Mouse (Mus musculus) embryo, embryonic 10 days (tissue): Measurements from ENCODE around the gene Wdr48.

Experiments used
- DNase-seq: peaks from one replicate; pipeline ENCODE4 v3.0.0-alpha.2; 2015; ENCODE audit warnings: low spot score

The Wdr48 gene

GRCm38 (mm10) chr9:119925120-119925657 lies 30.5 kb downstream of the Wdr48 start:
- no peak for DNase-seq

- DNase-seq: no peak
Observed at GRCm38 (mm10) chr9:119925729-119926128, 31.1 kb downstream of the Wdr48 start.

- no peak for DNase-seq
Observed at GRCm38 (mm10) chr9:119926497-119926896, 31.8 kb downstream of the Wdr48 start.

DNA sequence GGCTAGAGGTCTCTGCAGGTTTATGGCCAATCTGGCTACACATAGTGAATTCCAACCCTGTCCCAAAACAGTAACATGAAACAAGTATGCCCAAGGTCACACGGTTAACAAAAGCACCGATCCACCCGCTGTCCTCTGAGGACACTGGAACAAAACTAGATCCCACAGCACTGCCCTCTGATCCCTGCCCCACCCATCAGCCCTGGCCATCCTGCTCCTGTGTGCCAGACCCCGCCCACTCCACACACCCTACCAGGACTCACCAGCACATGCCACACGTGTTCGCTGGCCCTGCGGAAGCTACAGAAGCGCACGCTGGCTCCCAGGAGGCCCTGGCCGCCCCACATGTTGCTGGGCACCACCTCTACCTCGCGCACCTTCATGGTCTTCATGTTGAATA lies 37.7 kb downstream of the Wdr48 start:
- DNase-seq: no peak

GRCm38 (mm10) chr9:119933675-119934074 lies 39.0 kb downstream of the Wdr48 start:
- DNase-seq: no peak

DNA sequence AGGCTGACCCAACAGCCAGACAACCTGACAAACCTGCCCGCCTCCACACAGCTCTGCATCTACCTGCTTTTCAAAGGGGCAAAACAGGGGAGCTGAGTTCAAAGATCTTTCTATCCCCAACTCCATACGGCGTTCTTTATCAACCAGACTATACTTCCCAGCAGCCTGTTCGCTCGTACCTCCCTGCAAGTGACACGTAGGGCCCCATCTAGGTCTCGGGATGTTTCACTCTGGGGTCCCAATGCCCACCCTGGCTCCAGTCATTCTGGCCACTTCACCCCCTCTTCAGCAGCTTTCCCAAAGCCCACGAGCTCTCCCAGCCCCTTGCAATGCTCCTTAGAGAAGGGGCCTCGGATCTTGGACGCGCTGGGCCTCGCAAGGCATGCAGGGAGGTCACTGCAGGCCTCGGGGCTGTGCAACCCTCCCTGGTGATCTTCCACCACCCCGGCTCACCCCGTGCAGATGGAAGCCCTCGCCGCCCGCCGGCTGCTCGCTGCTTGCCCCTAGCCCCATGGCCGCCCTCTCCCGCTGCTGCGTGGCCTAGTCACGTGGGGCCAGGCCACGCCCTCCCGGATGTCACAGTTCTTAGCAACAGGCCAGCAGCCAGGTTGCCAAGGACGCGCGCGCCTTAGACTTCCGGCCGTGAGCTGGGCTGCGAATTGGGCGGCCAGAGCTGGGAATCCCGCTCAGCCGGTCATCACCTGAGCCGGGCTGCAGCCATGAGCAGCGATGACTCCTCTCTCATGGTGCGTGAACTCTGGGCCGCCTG lies 42.5 kb downstream of the Wdr48 start, which contains the start of the genes Gorasp1 and Ttc21a:
TSS of gene Gorasp1 (minus strand) at position 561 of the 769 bp plus-strand sequence.
TSS of gene Ttc21a (plus strand) at position 602 of the 769 bp plus-strand sequence.
- DNase-seq: peak; percentile 99

DNA sequence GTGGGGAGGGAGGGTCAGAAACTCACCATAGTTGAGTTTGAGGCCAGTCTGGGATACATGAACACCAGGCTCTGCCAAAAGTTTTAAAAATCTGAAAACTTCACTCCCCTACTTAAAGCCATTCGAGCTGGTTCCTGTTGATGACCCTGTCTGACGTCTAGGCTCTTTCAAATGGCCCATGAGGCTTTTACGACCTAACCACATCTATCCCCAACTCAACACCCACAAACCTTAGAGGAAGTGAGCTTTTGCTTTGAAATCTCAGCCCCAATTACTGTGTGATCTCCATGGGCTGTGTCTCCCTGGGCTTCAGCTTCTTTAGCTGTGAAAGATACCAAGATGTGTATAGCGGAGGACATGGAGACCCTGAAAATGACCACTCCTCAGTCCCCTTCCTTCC lies 43.8 kb downstream of the Wdr48 start:
- DNase-seq: no peak

- no peak for DNase-seq
Observed at GRCm38 (mm10) chr9:119939646-119940045, 45.0 kb downstream of the Wdr48 start.

DNA sequence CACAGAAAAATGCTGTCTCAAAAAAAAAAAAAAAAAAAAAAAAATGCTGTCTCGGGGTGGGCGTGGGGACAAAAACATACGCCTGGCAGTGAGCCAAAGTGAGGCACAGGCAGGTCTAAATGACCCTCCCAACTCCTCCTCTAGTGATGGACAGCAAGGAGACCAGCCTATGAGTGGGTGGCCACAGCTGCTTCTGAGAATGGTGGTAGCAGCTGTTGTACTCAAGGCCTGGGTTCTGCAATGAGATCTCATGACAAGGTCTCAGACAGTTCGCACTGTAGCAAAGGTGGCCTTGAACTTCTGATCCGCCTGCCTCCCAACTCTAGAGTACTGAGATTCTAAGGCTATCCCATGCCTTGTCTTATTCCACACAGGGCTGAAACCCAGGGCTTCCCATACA lies 46.7 kb downstream of the Wdr48 start:
- DNase-seq: no peak

DNA sequence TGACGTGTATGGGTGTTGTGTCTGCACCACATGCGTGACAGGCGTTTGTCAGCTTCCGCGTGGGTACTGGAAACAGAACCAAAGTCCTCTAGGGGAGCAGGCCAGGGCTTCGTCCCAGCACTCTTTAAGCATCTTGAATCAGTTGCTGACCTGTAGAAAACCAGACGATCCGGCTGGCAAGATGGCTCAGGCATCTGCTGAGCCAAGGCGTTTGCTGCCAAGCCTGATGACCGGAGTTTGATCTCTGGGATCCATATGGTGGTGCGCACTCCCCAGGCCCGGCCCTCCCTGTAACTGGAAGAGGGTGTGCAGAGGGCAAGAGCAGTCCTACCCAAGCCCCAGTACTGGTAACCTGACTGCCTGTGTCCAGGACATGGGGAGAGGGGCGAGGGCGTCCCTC lies 47.2 kb downstream of the Wdr48 start:
- DNase-seq: no peak

GRCm38 (mm10) chr9:119943326-119943725 lies 48.6 kb downstream of the Wdr48 start:
- DNase-seq: no peak

DNA sequence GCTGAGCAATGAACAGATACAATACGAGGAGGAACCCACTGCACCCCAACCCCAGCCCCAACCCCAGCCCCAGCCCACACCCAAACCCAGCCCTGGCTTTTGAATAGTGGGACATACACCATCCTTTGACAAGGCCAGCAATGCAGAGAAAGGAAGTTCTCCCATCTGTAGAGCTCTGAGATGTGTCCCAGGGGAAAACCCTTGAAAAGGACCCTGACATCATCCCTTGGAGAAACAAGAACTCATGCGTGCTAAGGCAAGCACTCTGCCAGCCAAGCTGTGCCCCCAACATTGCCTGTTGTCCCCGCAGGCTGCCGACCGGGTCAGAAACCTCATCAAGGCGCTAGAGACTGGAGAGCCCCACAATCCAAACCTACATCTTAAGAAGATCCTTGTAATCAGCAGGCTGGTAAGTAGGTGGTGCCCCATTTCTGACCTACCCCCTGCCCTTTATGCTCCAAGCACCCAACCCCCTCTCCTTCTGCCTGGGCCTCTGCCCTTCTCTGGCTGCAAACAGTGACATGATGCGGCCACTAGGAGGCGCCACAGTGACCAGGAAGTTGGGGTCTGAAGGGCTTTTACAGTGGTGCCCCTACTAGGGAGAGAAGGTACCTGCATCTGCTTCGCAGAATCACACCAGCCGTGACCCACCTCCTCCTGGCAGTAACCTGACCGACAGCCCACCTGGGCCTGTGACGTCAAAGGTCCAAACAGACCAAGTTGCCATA lies 50.7 kb downstream of the Wdr48 start:
- DNase-seq: peak; percentile 26

- no peak for DNase-seq
Observed at GRCm38 (mm10) chr9:119948804-119949203, 54.1 kb downstream of the Wdr48 start.

GRCm38 (mm10) chr9:119950434-119950833 lies 55.8 kb downstream of the Wdr48 start:
- DNase-seq: peak; percentile 16

- no peak for DNase-seq
Observed at GRCm38 (mm10) chr9:119951388-119951787, 56.7 kb downstream of the Wdr48 start.

- no peak for DNase-seq
Observed at GRCm38 (mm10) chr9:119958835-119959234, 64.2 kb downstream of the Wdr48 start.

DNA sequence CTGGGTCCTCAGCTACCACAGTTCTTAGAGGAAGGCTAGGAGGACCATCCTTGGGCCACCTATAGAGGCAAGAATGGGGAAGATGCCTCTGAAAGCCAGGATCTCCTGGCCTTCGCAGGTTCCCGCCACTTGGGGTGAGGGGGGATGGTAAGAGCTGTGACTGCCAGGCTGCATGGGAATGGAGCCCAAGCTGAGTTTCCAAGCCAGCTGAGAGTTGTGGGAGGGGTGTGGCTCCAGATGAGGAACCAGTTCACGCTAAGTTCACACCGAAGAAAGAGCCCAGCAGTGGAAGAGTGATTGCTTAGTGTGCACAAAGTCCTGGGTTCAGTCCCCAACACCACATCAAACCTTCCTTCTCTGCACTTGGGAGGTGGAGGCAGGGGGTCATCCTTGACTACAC lies 67.5 kb downstream of the Wdr48 start:
- no peak for DNase-seq

DNA sequence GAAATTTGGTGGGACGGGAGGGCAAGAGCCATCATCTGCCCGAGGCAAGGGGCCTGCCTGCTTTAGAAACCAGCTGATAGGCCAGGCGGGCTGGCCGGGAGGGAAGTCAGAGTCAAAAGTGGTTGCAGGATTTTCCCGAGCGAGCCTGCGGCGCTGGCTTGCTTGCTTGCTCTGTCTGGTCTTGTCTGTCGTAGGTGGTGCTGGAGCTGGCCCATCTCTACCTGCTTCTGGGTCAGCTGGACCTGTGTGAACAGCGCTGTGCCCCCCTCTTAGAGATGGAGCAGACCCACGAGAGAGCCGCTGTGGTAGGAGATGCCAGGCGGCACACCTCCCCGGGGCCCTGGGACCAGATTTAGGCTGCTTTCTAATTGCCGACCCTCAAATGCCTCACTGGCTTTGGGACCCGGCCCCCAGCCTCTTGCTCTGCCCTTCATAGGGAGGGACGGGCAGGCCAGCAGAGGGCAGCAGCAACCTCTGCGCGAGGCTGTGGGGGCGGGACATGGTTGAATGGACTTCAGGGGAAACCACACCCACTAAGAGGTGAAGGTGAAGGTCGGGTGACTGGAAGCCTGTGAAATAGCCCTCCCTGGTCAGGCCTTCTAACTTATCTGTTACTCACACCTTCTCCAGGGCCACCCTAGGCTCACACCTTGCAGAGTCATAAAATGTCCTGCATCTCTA lies 68.4 kb downstream of the Wdr48 start:
- peak; percentile 92 for DNase-seq

DNA sequence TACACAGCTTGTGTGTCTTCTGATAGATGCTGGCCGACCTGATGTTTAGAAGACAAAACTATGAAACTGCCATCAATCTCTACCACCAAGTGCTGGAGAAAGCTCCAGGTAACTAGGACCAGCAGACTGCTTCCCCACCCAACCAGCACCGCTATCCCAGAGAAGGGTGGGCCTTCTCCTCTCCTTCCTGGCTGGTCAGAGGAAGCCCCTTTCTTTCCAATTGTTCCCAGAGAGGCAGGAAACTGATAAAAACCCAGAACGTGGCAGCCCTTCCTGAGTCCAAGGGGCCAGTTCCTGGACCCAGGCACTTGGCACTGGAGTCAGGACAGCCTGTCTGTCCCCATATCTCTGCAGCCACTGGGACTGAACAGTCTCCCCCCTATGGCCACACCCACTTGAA lies 69.5 kb downstream of the Wdr48 start:
- DNase-seq: no peak

DNA sequence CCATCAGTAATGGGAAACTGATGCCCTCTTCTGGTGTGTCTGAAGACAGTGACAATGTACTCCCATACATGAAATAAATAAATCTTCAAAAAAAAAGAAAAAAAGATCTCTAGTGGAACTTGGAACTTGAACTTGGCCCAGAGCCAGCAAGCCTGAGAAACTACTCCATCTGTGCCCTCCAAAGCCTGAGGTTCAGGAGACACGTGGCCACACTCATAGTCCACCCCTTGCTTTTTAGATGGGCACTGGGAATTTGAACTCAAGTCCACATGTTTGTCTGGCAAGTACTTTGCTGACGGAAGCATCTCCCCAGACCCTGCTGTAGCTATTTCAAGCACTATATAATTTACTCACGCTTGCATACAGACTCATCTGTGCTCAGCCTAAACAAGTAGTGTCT lies 70.5 kb downstream of the Wdr48 start:
- DNase-seq: no peak

- no peak for DNase-seq
Observed at GRCm38 (mm10) chr9:119966221-119966910, 71.7 kb downstream of the Wdr48 start.

- DNase-seq: no peak
Observed at GRCm38 (mm10) chr9:119969811-119970210, 75.1 kb downstream of the Wdr48 start.
